Mouse (Mus musculus) lung, postnatal 0 days (tissue): ENCODE measurements at regions not wholly inside any gene's neighbourhood (a gene's known extent, or its start where the extent isn't known, plus 50 kb on each side); places are given as distances from the start of the nearest gene placed in this dataset.

Experiments
- CTCF ChIP-seq: IDR thresholded peaks from 2 replicates; pipeline ENCODE4 v1.5.1; 2016; ENCODE audit warnings: antibody characterized with exemption, mild to moderate bottlenecking
- EP300 ChIP-seq: IDR thresholded peaks from 2 replicates; pipeline ENCODE4 v1.6.1; 2016; ENCODE audit warnings: antibody characterized with exemption, mild to moderate bottlenecking, control low read depth

GRCm38 (mm10) chr5:73796201-73796600, 145.0 kb downstream of the Spata18 start:
- no peak for TF ChIP-seq CTCF
- no peak for TF ChIP-seq EP300
